Mouse (Mus musculus) limb, embryonic 13.5 days (tissue): ENCODE measurements around the gene Cd163. TPM values are rescaled to one million over a fixed set of nuclear protein-coding genes. Genes with fewer than 3 reads are reported as not detected.
"Not testable (repeated sequence)": the region's sequence is repeated elsewhere in the genome, so short reads cannot be mapped to it uniquely, and the experiment has no call there.

Experiments used
- ATAC-seq: fragments of 200-750 bp; cut with Nextera tagmentation; 2 replicates; pipeline ENCODE4 v1.8.0; 2017; ENCODE audit warnings: low read depth, moderate number of reproducible peaks, moderate TSS enrichment; ENCODE audit not compliant: low FRiP score
- H3K27ac ChIP-seq: fragments of 300-500 bp; sonication (generic); 2 replicates; pipeline ENCODE4 v1.5.1; 2015; ENCODE audit warnings: inconsistent platforms, mild to moderate bottlenecking, moderate library complexity
- H3K27me3 ChIP-seq: fragments of 300-500 bp; sonication (generic); 2 replicates; pipeline ENCODE4 v1.6.1; 2015; ENCODE audit warnings: mild to moderate bottlenecking, inconsistent platforms
- H3K36me3 ChIP-seq: fragments of 300-500 bp; sonication (generic); 2 replicates; pipeline ENCODE4 v1.6.1; 2015; ENCODE audit warnings: inconsistent platforms, mild to moderate bottlenecking, moderate library complexity
- H3K4me1 ChIP-seq: fragments of 300-500 bp; sonication (generic); 2 replicates; pipeline ENCODE4 v1.6.1; 2015; ENCODE audit warnings: inconsistent platforms
- H3K4me2 ChIP-seq: fragments of 300-500 bp; sonication (generic); replicated peaks from 2 replicates; pipeline ENCODE4 v1.6.1; 2015; ENCODE audit warnings: inconsistent platforms, mild to moderate bottlenecking, moderate library complexity
- H3K4me3 ChIP-seq: fragments of 300-500 bp; sonication (generic); 2 replicates; pipeline ENCODE4 v1.5.1; 2015; ENCODE audit warnings: moderate library complexity, mild to moderate bottlenecking, inconsistent platforms
- H3K9ac ChIP-seq: fragments of 300-500 bp; sonication (generic); 2 replicates; pipeline ENCODE4 v1.6.1; 2015; ENCODE audit warnings: mild to moderate bottlenecking, inconsistent platforms
- H3K9me3 ChIP-seq: fragments of 300-500 bp; sonication (generic); 2 replicates; pipeline ENCODE4 v1.6.1; 2016; ENCODE audit warnings: inconsistent platforms
- WGBS: fragments of 180-500 bp; shearing (Covaris S2); methylation state at CpG from one replicate; pipeline ENCODE4 v1.1.7; 2015; 5-methylcytosine and 5-hydroxymethylcytosine counted together
- polyA plus RNA-seq: library from polyadenylated mRNA; unstranded; fragments of >200 nt; fragmentation: Nextera tagmentation; extraction: Ambion mirVana; gene quantifications from 2 replicates; pipeline ENCODE4 v1.2.1, GENCODE M21; 2015

Cd163 gene
- not detected in 2 replicates for polyA plus RNA-seq

DNA sequence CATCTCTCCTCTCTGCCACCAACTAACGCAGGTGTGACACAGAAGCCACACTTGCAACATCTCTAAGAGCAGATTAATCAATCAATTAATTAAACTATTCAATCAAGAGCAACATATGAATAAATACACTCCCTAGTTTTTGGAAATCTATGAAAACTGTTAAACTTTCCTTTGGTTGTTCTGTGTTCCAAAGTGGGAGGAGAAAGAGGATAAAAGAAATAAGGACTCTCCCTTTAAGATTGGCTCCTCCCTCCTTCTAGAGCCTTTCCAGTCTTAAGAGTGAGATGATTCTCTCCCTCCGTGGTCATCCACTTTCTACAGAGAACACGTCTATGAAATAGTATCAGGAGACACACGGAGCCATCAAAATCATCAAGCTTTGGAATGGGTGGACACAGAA, at the start of gene Cd163:
Gene Cd163, plus strand, starts transcription at position 301 of the 400 bp plus-strand sequence.
- Histone ChIP-seq H3K4me1 (no peaks in the 10 kb centered on the region), H3K4me2 (no peak within 1 kb of the TSS), H3K9me3 (no peaks in the 10 kb centered on the region), H3K27me3 (no peaks in the 10 kb centered on the region), H3K36me3 (no peaks in the 10 kb centered on the region), H3K4me3 (no peak within 1 kb of the TSS), H3K9ac (no peak within 1 kb of the TSS), H3K27ac (no peak within 1 kb of the TSS)
- ATAC-seq, result no peak
- WGBS, result 88% methylated on average over 4 of the region's 4 CpGs

DNA sequence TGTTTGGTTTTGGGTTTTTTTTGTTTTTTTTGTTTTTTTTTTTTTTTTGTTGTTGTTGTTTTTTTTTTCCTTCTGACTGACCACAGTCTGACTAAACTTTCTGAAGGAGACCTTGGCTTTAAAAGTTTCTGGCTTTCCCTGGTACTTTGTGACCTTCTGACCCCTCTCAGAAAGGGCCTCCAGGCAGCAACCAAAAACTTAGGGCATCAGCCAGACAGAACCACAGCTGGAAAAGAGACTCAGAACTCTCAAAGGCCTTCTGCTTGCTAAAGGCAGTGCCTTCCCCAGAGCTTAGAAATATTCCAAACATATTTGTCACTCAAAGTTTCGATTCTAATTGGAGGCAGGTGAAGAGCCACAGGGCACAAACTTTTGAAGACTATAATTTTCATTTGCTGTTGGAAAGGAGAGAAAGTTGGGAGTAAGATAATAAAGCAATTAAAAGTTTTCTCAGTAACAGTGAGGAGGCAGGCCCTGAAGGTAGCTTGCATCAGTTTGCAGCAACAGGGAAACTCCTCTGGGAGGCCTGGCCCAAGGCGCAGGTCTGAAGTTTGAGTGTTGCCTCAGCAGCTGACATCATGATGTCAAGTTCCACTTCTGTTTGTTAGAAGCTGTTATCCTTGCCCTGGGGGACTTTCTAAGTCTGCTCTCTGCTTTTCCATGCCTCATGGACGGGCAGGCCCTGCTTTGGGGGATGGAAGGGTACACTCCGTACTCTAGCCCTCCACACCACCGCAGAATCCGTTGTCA, 48.6 kb upstream of the Cd163 start:
- H3K9me3 ChIP-seq, result no peaks in the 10 kb centered on the region
- H3K4me1 ChIP-seq, result no peaks in the 10 kb centered on the region
- no peak overlapping the region for H3K27ac ChIP-seq
- H3K36me3 ChIP-seq, result no peaks in the 10 kb centered on the region
- WGBS, result 44% methylated on average over 6 of the region's 6 CpGs
- no peak overlapping the region for H3K4me3 ChIP-seq
- H3K9ac ChIP-seq, result no peak overlapping the region
- H3K27me3 ChIP-seq, result no peaks in the 10 kb centered on the region
- H3K4me2 ChIP-seq, result no peak overlapping the region
- no peak for ATAC-seq

DNA sequence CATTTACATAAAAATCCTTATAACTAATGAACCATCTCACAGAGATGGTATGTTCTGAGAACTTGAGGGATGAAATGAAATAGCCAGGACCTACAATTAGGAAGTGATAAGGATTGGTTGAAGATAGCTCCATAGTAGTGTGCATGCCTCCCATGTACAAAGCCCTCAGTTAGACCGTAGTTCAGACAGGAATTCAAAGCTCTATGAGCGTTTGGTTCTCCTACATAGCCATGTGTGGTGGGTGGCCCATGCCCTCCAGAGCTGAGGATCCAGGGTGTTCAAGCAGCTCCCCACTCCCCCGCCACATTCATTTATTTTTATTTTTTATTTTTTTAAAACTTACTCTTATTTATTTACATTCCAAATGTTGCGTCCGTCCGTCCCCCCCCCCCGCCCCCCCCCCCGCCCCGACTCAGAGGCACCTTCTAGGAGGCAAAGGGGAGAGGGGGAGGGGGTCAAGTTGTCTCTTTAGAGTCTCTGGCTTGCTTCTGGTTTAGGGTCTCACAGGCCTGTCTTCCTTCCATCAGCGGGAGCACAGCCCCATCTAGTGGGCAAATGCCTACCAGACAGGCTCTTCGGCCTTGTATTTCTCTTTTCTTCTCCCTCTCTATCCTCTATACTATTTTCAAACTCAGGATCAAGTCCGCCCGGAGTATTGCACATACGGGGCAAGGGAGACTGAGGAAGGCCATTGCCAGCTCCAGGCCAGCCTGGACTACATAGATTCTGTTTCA, 44.1 kb upstream of the Cd163 start:
- Histone ChIP-seq H3K4me2 (no peak overlapping the region), H3K9ac (no peak overlapping the region), H3K27me3 (no peaks in the 10 kb centered on the region), H3K4me3 (no peak overlapping the region), H3K4me1 (no peaks in the 10 kb centered on the region), H3K27ac (no peak overlapping the region), H3K36me3 (no peaks in the 10 kb centered on the region), H3K9me3 (no peaks in the 10 kb centered on the region)
- WGBS, result 33% methylated on average over 8 of the region's 14 CpGs
- peak; percentile 74; the same call in 1 of the 2 replicates for ATAC-seq

DNA sequence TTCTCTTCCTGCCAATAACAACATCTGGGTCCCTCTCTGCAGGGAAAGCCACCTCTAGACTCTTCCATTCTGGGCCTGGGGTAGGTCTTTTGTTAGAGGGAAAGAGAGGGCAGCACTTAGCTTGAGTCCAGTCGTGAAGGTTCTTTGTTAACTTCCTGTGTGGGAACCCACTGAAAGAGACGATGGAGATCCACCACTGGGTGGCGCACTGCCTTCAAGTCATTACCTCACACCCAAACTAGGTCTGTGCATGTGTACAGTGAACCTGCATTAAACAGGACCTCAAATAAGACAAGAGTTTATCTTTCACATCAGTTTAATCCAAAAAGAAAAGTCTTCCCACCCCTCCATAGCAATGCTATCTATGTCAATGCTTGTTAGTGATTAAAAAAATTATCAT, 41.8 kb upstream of the Cd163 start:
- Histone ChIP-seq H3K4me1 (no peaks in the 10 kb centered on the region), H3K9me3 (no peaks in the 10 kb centered on the region), H3K27me3 (no peaks in the 10 kb centered on the region), H3K36me3 (no peaks in the 10 kb centered on the region), H3K4me3 (no peak overlapping the region), H3K27ac (no peak overlapping the region), H3K4me2 (no peak overlapping the region), H3K9ac (no peak overlapping the region)
- 4% methylated on average over 3 of the region's 3 CpGs for WGBS
- peak; percentile 9; the same call in 1 of the 2 replicates for ATAC-seq

DNA sequence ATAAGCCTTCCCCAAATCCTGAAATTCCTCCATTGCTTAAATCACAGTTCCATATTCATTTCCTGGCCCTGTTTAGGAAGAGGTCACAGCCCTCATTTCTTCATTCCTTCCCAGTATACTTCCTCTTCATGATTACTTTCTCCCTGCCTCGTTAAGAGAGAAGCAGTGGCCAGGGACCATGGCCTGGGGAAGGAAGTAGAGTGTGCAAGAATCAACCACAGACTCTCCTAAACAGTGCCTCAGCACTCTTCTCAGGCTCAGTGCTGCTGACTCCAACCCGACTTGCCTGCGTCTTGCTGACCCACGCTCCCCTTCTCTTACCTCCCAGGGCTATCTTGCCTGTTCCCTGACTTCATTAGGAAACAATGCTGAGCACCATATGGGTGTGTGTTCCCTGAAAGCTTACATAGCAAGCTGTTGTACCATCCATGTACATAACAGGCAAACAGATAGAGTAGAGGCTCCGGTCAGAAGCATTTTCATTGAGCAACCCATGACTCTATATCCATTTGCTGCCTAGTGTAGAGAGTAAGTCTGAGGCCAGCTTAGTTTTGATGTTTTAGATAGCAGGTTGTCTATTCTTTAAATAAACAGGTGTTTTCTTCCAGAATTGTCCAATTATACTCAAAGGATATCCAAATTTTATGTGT, 31.1 kb upstream of the Cd163 start:
- H3K4me3 ChIP-seq, result no peak overlapping the region
- H3K4me1 ChIP-seq, result no peaks in the 10 kb centered on the region
- 67% methylated on average over 5 of the region's 5 CpGs for WGBS
- no peak overlapping the region for H3K4me2 ChIP-seq
- no peaks in the 10 kb centered on the region for H3K27me3 ChIP-seq
- no peak for ATAC-seq
- no peaks in the 10 kb centered on the region for H3K36me3 ChIP-seq
- H3K27ac ChIP-seq, result no peak overlapping the region
- H3K9ac ChIP-seq, result no peak overlapping the region
- H3K9me3 ChIP-seq, result no peaks in the 10 kb centered on the region

DNA sequence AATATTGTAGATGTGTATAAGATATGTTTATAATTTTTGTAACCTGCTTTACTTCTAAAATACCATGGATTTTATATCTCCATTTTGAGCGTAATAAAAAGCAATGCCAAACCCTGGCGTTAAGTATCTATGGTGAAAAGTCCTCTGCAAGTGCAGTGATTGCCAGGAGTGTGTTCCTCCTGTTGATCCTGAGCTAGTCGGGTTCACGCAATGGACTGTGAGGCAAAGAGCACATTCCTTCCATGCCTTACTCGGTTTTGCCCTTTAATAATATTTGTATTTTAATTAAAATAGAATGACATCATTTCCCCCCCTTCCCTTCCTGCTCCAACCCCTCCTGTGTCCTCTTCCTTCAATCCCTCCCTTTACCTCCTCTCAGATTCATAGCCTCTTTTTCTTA, 26.8 kb upstream of the Cd163 start:
- WGBS, result 79% methylated on average over 5 of the region's 5 CpGs
- no peak overlapping the region for H3K9ac ChIP-seq
- no peaks in the 10 kb centered on the region for H3K36me3 ChIP-seq
- H3K4me1 ChIP-seq, result no peaks in the 10 kb centered on the region
- H3K4me3 ChIP-seq, result no peak overlapping the region
- no peaks in the 10 kb centered on the region for H3K9me3 ChIP-seq
- no peak overlapping the region for H3K27ac ChIP-seq
- H3K4me2 ChIP-seq, result no peak overlapping the region
- no peaks in the 10 kb centered on the region for H3K27me3 ChIP-seq
- ATAC-seq, result no peak

DNA sequence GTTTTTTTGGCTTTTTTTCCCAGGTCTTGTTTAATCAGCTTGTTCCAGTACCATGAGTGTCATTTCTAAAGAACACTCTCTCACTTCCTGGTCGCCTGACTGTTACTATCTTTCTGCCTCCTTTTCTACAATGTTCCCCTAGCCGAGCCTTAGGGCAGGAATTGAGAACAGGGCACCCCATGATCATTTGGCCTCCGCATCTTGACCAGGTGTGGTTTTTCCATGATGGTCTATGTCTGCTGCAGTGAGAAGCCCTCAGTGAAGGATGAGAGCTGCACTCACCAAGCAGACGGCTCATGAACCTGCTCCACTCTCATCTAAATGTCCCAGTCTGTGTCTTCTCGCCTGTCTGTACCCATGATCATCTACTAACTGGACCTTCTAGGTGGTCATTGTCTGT, 26.2 kb upstream of the Cd163 start:
- no peak for ATAC-seq
- H3K9ac ChIP-seq, result no peak overlapping the region
- WGBS, result 74% methylated on average over 5 of the region's 5 CpGs

DNA sequence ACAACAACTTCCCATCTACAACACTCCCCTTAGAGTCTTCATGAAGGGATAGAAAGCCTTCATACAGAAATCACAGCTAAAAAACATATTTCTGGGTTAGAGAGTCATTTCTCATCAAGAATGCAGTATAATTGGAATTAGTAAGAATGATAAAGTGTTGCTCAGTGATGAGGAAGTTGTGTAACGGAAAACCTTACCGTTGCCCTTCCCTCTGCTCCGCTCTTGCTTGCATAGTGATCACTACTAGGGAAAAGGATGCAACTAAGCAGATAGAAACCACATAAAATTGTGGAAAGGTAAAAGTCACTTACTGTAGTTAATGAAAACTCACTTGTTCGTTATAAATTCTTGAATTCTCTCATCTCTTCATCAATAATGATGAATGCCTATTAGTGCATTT, 21.7 kb upstream of the Cd163 start:
- no peak for ATAC-seq
- no peak overlapping the region for H3K27ac ChIP-seq
- no peaks in the 10 kb centered on the region for H3K36me3 ChIP-seq
- no peaks in the 10 kb centered on the region for H3K4me1 ChIP-seq
- H3K9me3 ChIP-seq, result no peaks in the 10 kb centered on the region
- no peak overlapping the region for H3K4me2 ChIP-seq
- no peaks in the 10 kb centered on the region for H3K27me3 ChIP-seq
- WGBS, result 91% methylated on average over 4 of the region's 4 CpGs
- no peak overlapping the region for H3K9ac ChIP-seq
- no peak overlapping the region for H3K4me3 ChIP-seq

More for the DNA sequence above, 26.2 kb upstream of the Cd163 start:
- Histone ChIP-seq H3K27ac (no peak overlapping the region), H3K4me1 (no peaks in the 10 kb centered on the region), H3K4me3 (no peak overlapping the region), H3K36me3 (no peaks in the 10 kb centered on the region), H3K27me3 (no peaks in the 10 kb centered on the region), H3K4me2 (no peak overlapping the region), H3K9me3 (no peaks in the 10 kb centered on the region)

DNA sequence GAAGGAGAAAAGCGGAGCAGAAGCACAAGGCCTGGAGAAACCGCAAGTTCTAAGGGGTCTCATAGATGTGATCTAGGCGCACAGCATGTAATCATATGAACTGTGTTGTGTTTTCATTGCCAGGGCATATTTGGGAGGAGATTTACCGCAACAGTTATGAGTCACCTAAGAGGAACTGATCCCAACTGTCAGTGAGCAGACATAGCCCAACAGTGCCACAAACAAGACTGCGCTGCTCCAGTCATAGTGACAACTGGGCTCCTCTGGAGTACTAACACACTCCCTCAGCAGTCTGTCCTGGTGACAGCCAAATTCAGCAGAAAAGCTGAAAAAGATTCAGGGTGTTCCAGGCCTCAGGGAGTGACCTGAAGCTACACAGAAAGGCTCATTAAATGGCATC, 7.1 kb upstream of the Cd163 start:
- H3K4me2 ChIP-seq, H3K27ac ChIP-seq, H3K36me3 ChIP-seq, H3K9ac ChIP-seq, H3K4me3 ChIP-seq, H3K9me3 ChIP-seq, ATAC-seq, H3K4me1 ChIP-seq, H3K27me3 ChIP-seq: not testable (repeated sequence)
- WGBS, result 95% methylated on average over 5 of the region's 5 CpGs

DNA sequence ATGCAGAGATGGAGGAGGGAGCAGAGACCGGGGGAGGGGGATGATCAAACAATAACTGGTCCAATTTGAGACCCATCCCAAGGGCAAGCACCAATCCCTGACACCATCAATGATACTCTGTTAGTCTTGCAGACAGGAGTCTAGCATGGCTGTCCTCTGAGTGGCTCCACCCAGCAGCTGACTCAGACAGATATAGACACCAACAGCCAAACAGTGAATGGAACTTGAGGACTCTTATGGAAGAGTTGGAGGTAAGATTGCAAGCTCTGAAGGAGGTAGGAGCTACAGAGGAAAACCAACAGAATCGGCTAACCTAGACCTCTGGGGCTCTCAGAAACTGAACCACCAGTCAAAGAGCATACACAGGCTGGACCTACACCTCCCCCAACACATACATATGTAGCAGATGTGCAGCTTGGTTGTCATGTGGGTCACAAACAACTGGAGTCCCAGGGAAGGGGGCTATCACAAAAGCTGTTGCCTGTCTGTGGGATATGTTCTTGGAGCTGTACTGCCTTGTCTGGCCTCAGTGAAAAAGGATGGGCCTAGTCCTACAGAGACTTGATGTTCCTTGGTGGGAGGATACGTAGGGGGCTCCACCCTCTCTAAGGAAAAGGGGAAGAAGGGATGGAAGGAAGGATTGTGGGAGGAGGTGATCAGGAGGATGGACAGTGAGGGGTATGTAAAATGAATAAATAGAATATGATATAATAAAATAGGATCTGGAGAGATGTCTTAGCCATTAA, 2.8 kb upstream of the Cd163 start:
- Histone ChIP-seq H3K27ac (no peak overlapping the region), H3K9me3 (no peaks in the 10 kb centered on the region), H3K9ac (no peak overlapping the region), H3K4me1 (no peaks in the 10 kb centered on the region), H3K4me3 (no peak overlapping the region), H3K4me2 (no peak overlapping the region), H3K36me3 (no peaks in the 10 kb centered on the region), H3K27me3 (no peaks in the 10 kb centered on the region)
- no peak for ATAC-seq
- 83% methylated on average over 3 of the region's 3 CpGs for WGBS

DNA sequence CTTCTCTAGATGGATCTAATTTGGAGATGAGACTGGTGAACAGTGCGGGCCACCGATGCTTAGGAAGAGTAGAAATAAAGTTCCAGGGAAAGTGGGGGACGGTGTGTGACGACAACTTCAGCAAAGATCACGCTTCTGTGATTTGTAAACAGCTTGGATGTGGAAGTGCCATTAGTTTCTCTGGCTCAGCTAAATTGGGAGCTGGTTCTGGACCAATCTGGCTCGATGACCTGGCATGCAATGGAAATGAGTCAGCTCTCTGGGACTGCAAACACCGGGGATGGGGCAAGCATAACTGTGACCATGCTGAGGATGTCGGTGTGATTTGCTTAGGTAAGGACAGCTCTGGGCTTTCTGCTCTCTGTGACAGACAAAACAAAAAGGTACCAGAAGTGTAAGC, 4.5 kb downstream of the Cd163 start:
- Histone ChIP-seq H3K9ac (no peak overlapping the region), H3K4me3 (no peak overlapping the region), H3K4me1 (no peaks in the 10 kb centered on the region), H3K4me2 (no peak overlapping the region), H3K27me3 (no peaks in the 10 kb centered on the region), H3K36me3 (no peaks in the 10 kb centered on the region), H3K9me3 (no peaks in the 10 kb centered on the region), H3K27ac (no peak overlapping the region)
- no peak for ATAC-seq
- WGBS, result 85% methylated on average over 8 of the region's 8 CpGs

DNA sequence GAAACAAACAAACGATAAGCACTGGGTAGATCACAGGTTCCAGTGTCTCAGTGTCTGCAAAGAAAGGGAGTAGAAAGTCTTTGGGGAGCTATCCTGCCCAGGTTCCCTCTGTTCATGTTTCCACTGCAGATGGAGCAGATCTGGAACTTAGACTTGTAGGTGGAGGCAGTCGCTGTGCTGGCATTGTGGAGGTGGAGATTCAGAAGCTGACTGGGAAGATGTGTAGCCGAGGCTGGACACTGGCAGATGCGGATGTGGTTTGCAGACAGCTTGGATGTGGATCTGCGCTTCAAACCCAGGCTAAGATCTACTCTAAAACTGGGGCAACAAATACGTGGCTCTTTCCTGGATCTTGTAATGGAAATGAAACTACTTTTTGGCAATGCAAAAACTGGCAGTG, 7.8 kb downstream of the Cd163 start:
- H3K4me1 ChIP-seq, result no peaks in the 10 kb centered on the region
- no peak overlapping the region for H3K4me3 ChIP-seq
- H3K9me3 ChIP-seq, result no peaks in the 10 kb centered on the region
- 80% methylated on average over 6 of the region's 6 CpGs for WGBS
- no peaks in the 10 kb centered on the region for H3K27me3 ChIP-seq
- H3K27ac ChIP-seq, result no peak overlapping the region
- no peaks in the 10 kb centered on the region for H3K36me3 ChIP-seq
- no peak overlapping the region for H3K4me2 ChIP-seq
- no peak overlapping the region for H3K9ac ChIP-seq
- no peak for ATAC-seq
